22 mouse cellular contexts compared by ENCODE assay signal in genomic region chr2:157136176-157136575, GRCm38 (mm10). TPM values are rescaled to one million over a fixed set of nuclear protein-coding genes. Genes with fewer than 3 reads are reported as not detected.
DNase-seq lines count a peak whose midpoint lies in the region; ATAC-seq and TF ChIP-seq lines count a peak whose summit lies in the region.
"Had no signal": no experiment of that assay in that cellular context is flagged by ENCODE, and none has a peak within 500 bp of the region (broad histone marks: within the 10 kb centered on the region; RNA-seq: fewer than 3 reads in every experiment).

No protein-coding gene starts in this region.

- H3K36me3 ChIP-seq in liver, embryonic 13.5 days = no peaks in the 10 kb centered on the region
- no peaks in the 10 kb centered on the region for H3K36me3 ChIP-seq in liver, embryonic 11.5 days (ENCODE audit: control insufficient read depth, insufficient read depth, low read length)
- no peaks in the 10 kb centered on the region for H3K36me3 ChIP-seq in liver, embryonic 15.5 days (replicated peaks)
- H3K36me3 ChIP-seq: embryonic facial prominence, embryonic 10.5 days; G1E; heart, embryonic 13.5 days; hindbrain, embryonic 12.5 days had no signal

- H3K9me3 ChIP-seq in liver, embryonic 13.5 days (replicated peaks) = no peaks in the 10 kb centered on the region
- H3K9me3 ChIP-seq in liver, embryonic 11.5 days (ENCODE audit: control insufficient read depth, low read length) = no peaks in the 10 kb centered on the region
- no peaks in the 10 kb centered on the region for H3K9me3 ChIP-seq in liver, embryonic 15.5 days (replicated peaks)
- H3K9me3 ChIP-seq: hindbrain, embryonic 12.5 days had no signal

- no peak overlapping the region for H3K4me3 ChIP-seq in liver, embryonic 13.5 days (replicated peaks)
- no peak overlapping the region for H3K4me3 ChIP-seq in liver, embryonic 11.5 days (ENCODE audit: low read depth, low read length)
- H3K4me3 ChIP-seq in liver, embryonic 15.5 days (replicated peaks) = no peak overlapping the region
- no peak overlapping the region for H3K4me3 ChIP-seq in cerebellum, adult 2 months (replicated peaks; ENCODE audit: insufficient read depth, low read depth, low read length)

- no peak overlapping the region for H3K9ac ChIP-seq in liver, embryonic 13.5 days
- H3K9ac ChIP-seq in liver, embryonic 11.5 days (ENCODE audit: low read depth, low read length) = no peak overlapping the region
- H3K9ac ChIP-seq in liver, embryonic 15.5 days = no peak overlapping the region
- H3K9ac ChIP-seq: forebrain, embryonic 13.5 days; forebrain, postnatal 0 days; hindbrain, embryonic 12.5 days had no signal

- TF ChIP-seq POLR2A in cerebellum, adult 2 months (IDR thresholded peaks at IDR 0.05; ENCODE audit: borderline replicate concordance, insufficient read depth, low read length) = no peak

- H3K27ac ChIP-seq in liver, embryonic 13.5 days = peak overlapping the region; percentile 91
- H3K27ac ChIP-seq in liver, embryonic 11.5 days (ENCODE audit: low read depth, low read length) = no peak overlapping the region
- peak overlapping the region; percentile 92; the same call in 1 of the 2 replicates for H3K27ac ChIP-seq in liver, embryonic 15.5 days (replicated peaks)
- no peak overlapping the region for H3K27ac ChIP-seq in cerebellum, adult 2 months (ENCODE audit: insufficient read depth, low read length)
- H3K27ac ChIP-seq: hindbrain, embryonic 12.5 days had no signal

- H3K4me2 ChIP-seq in liver, embryonic 13.5 days = no peak overlapping the region
- no peak overlapping the region for H3K4me2 ChIP-seq in liver, embryonic 11.5 days
- H3K4me2 ChIP-seq in liver, embryonic 15.5 days = no peak overlapping the region

- DNase-seq in liver, embryonic 13.5 days = no peak
- DNase-seq in liver, embryonic 11.5 days (ENCODE audit: low spot score) = no peak
- DNase-seq in 3T3-L1 (ENCODE audit: low read depth, low spot score) = peak; percentile 27
- peak; percentile 31 for DNase-seq in MN1 (ENCODE audit: low spot score)
- no peak for DNase-seq in cerebellum, adult 2 months
- no peak for DNase-seq in frontal cortex, postnatal 36 days (ENCODE audit: low spot score in 2 of 2)
- DNase-seq: adrenal gland, postnatal 25 days; B cell, adult 2 months had no signal

- no peak for TF ChIP-seq CTCF in cerebellum, adult 2 months (IDR thresholded peaks at IDR 0.05; ENCODE audit: borderline replicate concordance, insufficient read depth, low read depth, low read length)

- WGBS in liver, embryonic 13.5 days (ENCODE audit: insufficient replicate concordance) = 80% methylated on average over 4 of the region's 4 CpGs
- 87% methylated on average over 4 of the region's 4 CpGs for WGBS in liver, embryonic 11.5 days
- WGBS in liver, embryonic 15.5 days (ENCODE audit: insufficient replicate concordance) = 82% methylated on average over 4 of the region's 4 CpGs
- 92% methylated on average over 4 of the region's 4 CpGs for WGBS in cerebellum, adult 2 months

- peaks cover 49% of the 10 kb centered on the region for H3K4me1 ChIP-seq in liver, embryonic 13.5 days (replicated peaks)
- H3K4me1 ChIP-seq in liver, embryonic 11.5 days (replicated peaks; ENCODE audit: control insufficient read depth, insufficient read depth, low read length) = peaks cover 11% of the 10 kb centered on the region
- H3K4me1 ChIP-seq in liver, embryonic 15.5 days (replicated peaks) = peaks cover 57% of the 10 kb centered on the region
- no peaks in the 10 kb centered on the region for H3K4me1 ChIP-seq in cerebellum, adult 2 months (ENCODE audit: control insufficient read depth, insufficient read depth, low read length)
- H3K4me1 ChIP-seq: hindbrain, embryonic 12.5 days had no signal

- H3K27me3 ChIP-seq in liver, embryonic 13.5 days = no peaks in the 10 kb centered on the region
- no peaks in the 10 kb centered on the region for H3K27me3 ChIP-seq in liver, embryonic 11.5 days (replicated peaks; ENCODE audit: control insufficient read depth, insufficient read depth, low read length)
- no peaks in the 10 kb centered on the region for H3K27me3 ChIP-seq in liver, embryonic 15.5 days
- H3K27me3 ChIP-seq in cerebellum, adult 2 months (ENCODE audit: control insufficient read depth, insufficient read depth, low read length) = no peaks in the 10 kb centered on the region
- H3K27me3 ChIP-seq: forebrain, embryonic 13.5 days; heart, embryonic 13.5 days; hindbrain, embryonic 12.5 days; Patski had no signal

- no peak for ATAC-seq in liver, embryonic 13.5 days (ENCODE audit: low read depth)
- ATAC-seq in liver, embryonic 11.5 days (replicated peaks; ENCODE audit: low FRiP score) = no peak
- ATAC-seq in liver, embryonic 15.5 days (ENCODE audit: insufficient read depth) = no peak
- ATAC-seq: activated CD4-positive, CD25-positive, alpha-beta regulatory T cell, adult 4 months; CD4-positive, CD25-positive, alpha-beta regulatory T cell, adult 4 months; forebrain, postnatal 0 days; hindbrain, embryonic 16.5 days; intestine, embryonic 16.5 days; Patski had no signal

RNA-seq across cellular contexts. Expression of gene Samhd1, which starts 1.1 kb away (rescaled TPM):
- polyA plus RNA-seq in liver, embryonic 13.5 days (2015; fragmentation: Nextera tagmentation; extraction: Ambion mirVana) = 19.4 and 21.5 TPM in 2 replicates
- 33.1 and 33.2 TPM in 2 replicates for polyA plus RNA-seq in liver, embryonic 11.5 days (2014; fragmentation: Nextera tagmentation; extraction: Ambion mirVana)
- polyA plus RNA-seq in liver, embryonic 15.5 days (2015; fragmentation: Nextera tagmentation; extraction: Ambion mirVana) = 15.2 and 18.1 TPM in 2 replicates
- polyA plus RNA-seq in cerebellum, adult 2 months (2012; rRNA removed) = 22.4 and 22.6 TPM in 2 replicates

RNA-seq across cellular contexts. Expression of gene Tldc2, which starts 49.3 kb away (rescaled TPM):
- not detected in 2 replicates for polyA plus RNA-seq in liver, embryonic 13.5 days (2015; fragmentation: Nextera tagmentation; extraction: Ambion mirVana)
- not detected in 2 replicates for polyA plus RNA-seq in liver, embryonic 11.5 days (2014; fragmentation: Nextera tagmentation; extraction: Ambion mirVana)
- polyA plus RNA-seq in liver, embryonic 15.5 days (2015; fragmentation: Nextera tagmentation; extraction: Ambion mirVana) = not detected in 2 replicates
- polyA plus RNA-seq in cerebellum, adult 2 months (2012; rRNA removed) = 6.0 and 7.1 TPM in 2 replicates
- polyA plus RNA-seq: activated CD4-positive, CD25-positive, alpha-beta regulatory T cell, adult 4 months; CD4-positive, CD25-positive, alpha-beta regulatory T cell, adult 4 months; embryonic facial prominence, embryonic 10.5 days; embryonic facial prominence, embryonic 14.5 days; forebrain, embryonic 13.5 days; forebrain, postnatal 0 days; G1E; heart, embryonic 13.5 days; heart, postnatal 0 days; hindbrain, embryonic 12.5 days; hindbrain, embryonic 16.5 days; intestine, embryonic 16.5 days had no signal

RNA-seq across cellular contexts. Expression of gene Soga1, which starts 57.1 kb away (rescaled TPM):
- 1.7 and 1.8 TPM in 2 replicates for polyA plus RNA-seq in liver, embryonic 13.5 days (2015; fragmentation: Nextera tagmentation; extraction: Ambion mirVana)
- 4.0 and 5.3 TPM in 2 replicates for polyA plus RNA-seq in liver, embryonic 11.5 days (2014; fragmentation: Nextera tagmentation; extraction: Ambion mirVana)
- 1.4 and 1.7 TPM in 2 replicates for polyA plus RNA-seq in liver, embryonic 15.5 days (2015; fragmentation: Nextera tagmentation; extraction: Ambion mirVana)
- polyA plus RNA-seq in cerebellum, adult 2 months (2012; rRNA removed) = 38.3 and 50.1 TPM in 2 replicates

Comparison
In these comparisons a context has a peak if more than half of its experiments do, and no peak if none do; other contexts are left out.
1. H3K27ac ChIP-seq: peak in liver, embryonic 13.5 days (single experiment) and liver, embryonic 15.5 days (single experiment); none in liver, embryonic 11.5 days (single experiment) and cerebellum, adult 2 months (single experiment).
2. DNase-seq: peak in 3T3-L1 (single experiment) and MN1 (single experiment); none in liver, embryonic 13.5 days (single experiment), liver, embryonic 11.5 days (single experiment), cerebellum, adult 2 months (0 of 2) and frontal cortex, postnatal 36 days (0 of 2).